Comparison of ENCODE assay signal across 17 mouse cellular contexts in genomic region chrX:13552288-13552687, GRCm38 (mm10).
DNase-seq lines count a peak whose midpoint lies in the region; TF ChIP-seq lines count a peak whose summit lies in the region.
"Had no signal": no experiment of that assay in that cellular context is flagged by ENCODE, and none has a peak within 500 bp of the region (broad histone marks: within the 10 kb centered on the region; RNA-seq: fewer than 3 reads in every experiment).

No protein-coding gene starts in this region.

- H3K79me2 ChIP-seq in CH12.LX (replicated peaks; ENCODE audit: control insufficient read depth, extremely low read depth, insufficient read depth, poor library complexity, severe bottlenecking): no peaks in the 10 kb centered on the region

- dilution Hi-C loops in CH12.LX (cut with MboI; ENCODE audit: extremely low pct_ligation_motif_present, extremely low pct_unique_long_range_greater_than_20kb, low sequenced_read_pairs): no loop called here

- no peak for TF ChIP-seq POLR2A in CH12.LX (IDR thresholded peaks at IDR 0.05; ENCODE audit: low read depth, low read length)

- H3K9ac ChIP-seq in CH12.LX (ENCODE audit: insufficient read depth, low read depth): no peak overlapping the region
- H3K9ac ChIP-seq: embryonic facial prominence, embryonic 12.5 days; forebrain, embryonic 12.5 days; heart, embryonic 12.5 days; hindbrain, embryonic 15.5 days had no signal

- no peak for TF ChIP-seq CTCF in left cerebral cortex, adult 2 months (IDR thresholded peaks at IDR 0.05)
- TF ChIP-seq CTCF in CH12.LX (conservative IDR thresholded peaks at IDR 0.05 in 1 of 2, IDR thresholded peaks at IDR 0.05 in 1 of 2; ENCODE audit: low read depth in 2 of 2, low read length in 2 of 2): no peak

- H3K27me3 ChIP-seq in CH12.LX (replicated peaks): no peaks in the 10 kb centered on the region
- H3K27me3 ChIP-seq in heart, embryonic 10.5 days (ENCODE audit: insufficient read depth, poor library complexity, severe bottlenecking): 0 out of 2 replicates have a peak, but pooled peaks cover 5% of the 10 kb centered on the region
- H3K27me3 ChIP-seq: forebrain, embryonic 12.5 days; heart, embryonic 12.5 days; hindbrain, embryonic 15.5 days had no signal

- in situ Hi-C loops in CH12.LX (cut with MboI; ENCODE audit: low pct_ligation_motif_present, low pct_unique_long_range_greater_than_20kb, low sequenced_read_pairs): no loop called here

- DNase-seq in left cerebral cortex, adult 2 months (ENCODE audit: extremely low spot score in 1 of 2, low spot score in 2 of 2): no peak
- no peak for DNase-seq in left cerebral cortex, postnatal 14 days (ENCODE audit: low spot score in 2 of 2)
- peak; percentile 6 for DNase-seq in 416B (ENCODE audit: low read depth)
- peak; percentile 13 for DNase-seq in CH12.LX (ENCODE audit: extremely low read depth)
- DNase-seq in induced T-regulatory cell, adult 2 months (ENCODE audit: low read depth): peak; percentile 32
- DNase-seq in right cerebral cortex, postnatal 25 days: no peak
- no peak for DNase-seq in embryo, embryonic 10.5 days (ENCODE audit: low spot score)
- DNase-seq in heart, embryonic 10.5 days (ENCODE audit: low spot score): no peak
- DNase-seq: adrenal gland, postnatal 14 days; cerebellum, adult 18-20 months; cerebellum, postnatal 10 days; gastrocnemius, postnatal 14 days; heart, adult 2 months had no signal

- TF ChIP-seq EP300 in CH12.LX (IDR thresholded peaks at IDR 0.05; ENCODE audit: low read length): no peak

- no peak overlapping the region for H3K4me3 ChIP-seq in left cerebral cortex, adult 2 months
- H3K4me3 ChIP-seq in CH12.LX (replicated peaks in 1 of 3; ENCODE audit: low read depth in 2 of 3, low read length in 2 of 3, poor library complexity in 1 of 3): no peak overlapping the region
- H3K4me3 ChIP-seq in heart, embryonic 10.5 days: no peak overlapping the region
- H3K4me3 ChIP-seq: embryonic facial prominence, embryonic 12.5 days; forebrain, embryonic 12.5 days; heart, adult 2 months; heart, embryonic 12.5 days; hindbrain, embryonic 15.5 days had no signal

- TF ChIP-seq RAD21 in CH12.LX (IDR thresholded peaks at IDR 0.05; ENCODE audit: low read depth, low read length): no peak

- no peak overlapping the region for H3K4me2 ChIP-seq in CH12.LX (ENCODE audit: insufficient read depth, low read depth, poor library complexity, severe bottlenecking)
- H3K4me2 ChIP-seq: embryonic facial prominence, embryonic 12.5 days; forebrain, embryonic 12.5 days; heart, embryonic 12.5 days; hindbrain, embryonic 15.5 days had no signal

- intact Hi-C loops in left cerebral cortex, adult 2 months (cut with DNase I): loop anchor here (5.0 to 10.0 kb wide), 2 partner anchors 105 to 207 kb away; no protein-coding TSS in a partner anchor
- intact Hi-C loops in left cerebral cortex, postnatal 14 days (cut with DNase I): no loop called here

- peak overlapping the region; percentile 1; the same call in 1 of the 2 replicates for H3K27ac ChIP-seq in left cerebral cortex, adult 2 months
- H3K27ac ChIP-seq in CH12.LX (ENCODE audit: insufficient read depth, low read depth): no peak overlapping the region
- no peak overlapping the region for H3K27ac ChIP-seq in heart, embryonic 10.5 days
- H3K27ac ChIP-seq: embryonic facial prominence, embryonic 12.5 days; forebrain, embryonic 12.5 days; heart, adult 2 months; hindbrain, embryonic 15.5 days had no signal

- H3K9me3 ChIP-seq in CH12.LX (replicated peaks; ENCODE audit: low read length): no peaks in the 10 kb centered on the region
- no peaks in the 10 kb centered on the region for H3K9me3 ChIP-seq in heart, embryonic 10.5 days
- H3K9me3 ChIP-seq: embryonic facial prominence, embryonic 12.5 days; forebrain, embryonic 12.5 days; heart, embryonic 12.5 days; hindbrain, embryonic 15.5 days had no signal

- WGBS in heart, embryonic 10.5 days: 70% methylated on average over 2 of the region's 2 CpGs

- no peaks in the 10 kb centered on the region for H3K36me3 ChIP-seq in CH12.LX (replicated peaks in 1 of 2; ENCODE audit: control insufficient read depth in 1 of 2, insufficient read depth in 1 of 2, low read length in 1 of 2)
- H3K36me3 ChIP-seq in heart, embryonic 10.5 days: no peaks in the 10 kb centered on the region
- H3K36me3 ChIP-seq: embryonic facial prominence, embryonic 12.5 days; forebrain, embryonic 12.5 days; heart, embryonic 12.5 days had no signal

- H3K4me1 ChIP-seq in CH12.LX (ENCODE audit: control insufficient read depth in 1 of 2, insufficient read depth in 2 of 2): peaks cover 0 to 14% of the 10 kb centered on the region in 2 experiments; a peak in 2 of 4 replicates
- H3K4me1 ChIP-seq in heart, embryonic 10.5 days: no peaks in the 10 kb centered on the region
- H3K4me1 ChIP-seq: embryonic facial prominence, embryonic 12.5 days; forebrain, embryonic 12.5 days; heart, embryonic 12.5 days; hindbrain, embryonic 15.5 days had no signal

TF ChIP-seq in CH12.LX, 34 proteins besides CTCF, POLR2A, EP300 and RAD21:
- TF ChIP-seq SMC3 (IDR thresholded peaks at IDR 0.05; ENCODE audit: low read depth, low read length): no peak
- TF ChIP-seq CHD1 (IDR thresholded peaks at IDR 0.05; ENCODE audit: low read depth, low read length): no peak
- TF ChIP-seq BHLHE40 (IDR thresholded peaks at IDR 0.05; ENCODE audit: low read depth, low read length): no peak
- TF ChIP-seq JUND (conservative IDR thresholded peaks at IDR 0.05; ENCODE audit: low read depth, low read length): no peak
- TF ChIP-seq USF1 (IDR thresholded peaks at IDR 0.05; ENCODE audit: low read depth, low read length): no peak
- no peak for TF ChIP-seq ETS1 (conservative IDR thresholded peaks at IDR 0.05; ENCODE audit: low read depth, low read length)

Comparison
In these comparisons a context has a peak if more than half of its experiments do, and no peak if none do; other contexts are left out.
1. DNase-seq: peak in 416B (single experiment), CH12.LX (single experiment) and induced T-regulatory cell, adult 2 months (single experiment); none in left cerebral cortex, adult 2 months (0 of 2), left cerebral cortex, postnatal 14 days (0 of 2), right cerebral cortex, postnatal 25 days (single experiment), embryo, embryonic 10.5 days (single experiment) and heart, embryonic 10.5 days (single experiment).